Mouse (Mus musculus): ENCODE results near the gene Tmem199. TPM values are rescaled to one million over a fixed set of nuclear protein-coding genes. Genes with fewer than 3 reads are reported as not detected.

Tmem199 gene
- polyA plus RNA-seq, 1 experiment = 13.0 TPM

DNA sequence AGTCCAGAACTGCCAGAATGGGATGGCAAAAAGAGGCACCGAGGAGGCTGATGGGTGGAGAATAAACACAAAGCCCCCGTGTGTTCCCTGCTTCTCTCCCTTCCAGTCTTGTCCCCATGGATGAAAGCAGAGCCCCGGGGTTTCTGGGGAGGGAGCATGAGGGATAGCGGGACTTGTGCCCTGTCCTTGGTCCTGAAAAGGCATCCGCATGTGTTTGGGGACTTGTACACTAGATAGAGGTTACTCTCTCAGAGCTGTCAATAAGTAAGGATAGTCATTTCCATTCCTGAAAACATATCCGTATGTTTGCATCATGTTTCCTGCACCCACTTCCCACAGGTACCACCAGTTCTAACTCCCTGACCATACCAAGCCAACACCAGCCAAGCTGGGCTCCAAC lies 16.1 kb downstream of the Tmem199 start:
- WGBS = 8% methylated on average over 6 of the region's 6 CpGs
- no peak for DNase-seq (ENCODE audit: low read depth, low spot score)

GRCm38 (mm10) chr11:78490781-78491241 lies 21.2 kb downstream of the Tmem199 start:
- 8% methylated on average over 45 of the region's 48 CpGs for WGBS
- DNase-seq (ENCODE audit: low read depth, low spot score) = no peak

GRCm38 (mm10) chr11:78488168-78488567 lies 23.8 kb downstream of the Tmem199 start:
- no peak for DNase-seq (ENCODE audit: low read depth, low spot score)
- WGBS = 1% methylated on average over 8 of the region's 8 CpGs

- 43% methylated on average over 7 of the region's 7 CpGs for WGBS
- no peak for DNase-seq (ENCODE audit: low read depth, low spot score)
These were observed 28.3 kb downstream of the Tmem199 start for GRCm38 (mm10) chr11:78483639-78484038.

GRCm38 (mm10) chr11:78475289-78475688 lies 36.7 kb downstream of the Tmem199 start:
- WGBS = 70% methylated on average over 3 of the region's 3 CpGs
- no peak for DNase-seq (ENCODE audit: low read depth, low spot score)

GRCm38 (mm10) chr11:78471326-78472103 lies 40.5 kb downstream of the Tmem199 start:
- no peak for DNase-seq (ENCODE audit: low read depth, low spot score)
- 88% methylated on average over 10 of the region's 10 CpGs for WGBS

DNA sequence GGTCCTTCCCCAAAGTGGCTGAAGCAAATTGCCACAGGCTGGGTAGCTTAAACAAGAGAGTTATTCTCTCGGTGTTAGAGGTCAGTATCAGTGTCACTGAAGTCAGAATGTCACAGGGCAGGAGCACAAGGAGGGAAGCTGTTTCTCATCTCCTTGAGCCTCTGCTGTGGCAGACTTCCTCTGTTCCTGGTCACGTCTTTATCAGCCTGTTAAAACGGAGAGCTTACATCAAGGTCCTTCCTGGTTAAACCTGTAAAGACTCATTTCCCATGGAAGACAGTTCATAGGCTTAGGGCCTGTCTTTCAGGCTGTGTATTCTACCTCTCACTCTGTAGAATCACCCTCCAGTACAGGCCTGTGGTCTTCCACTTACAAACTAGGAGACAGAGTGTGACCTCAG lies 44.0 kb downstream of the Tmem199 start:
- DNase-seq (ENCODE audit: low read depth, low spot score) = no peak
- WGBS = 60% methylated on average over 3 of the region's 3 CpGs

DNA sequence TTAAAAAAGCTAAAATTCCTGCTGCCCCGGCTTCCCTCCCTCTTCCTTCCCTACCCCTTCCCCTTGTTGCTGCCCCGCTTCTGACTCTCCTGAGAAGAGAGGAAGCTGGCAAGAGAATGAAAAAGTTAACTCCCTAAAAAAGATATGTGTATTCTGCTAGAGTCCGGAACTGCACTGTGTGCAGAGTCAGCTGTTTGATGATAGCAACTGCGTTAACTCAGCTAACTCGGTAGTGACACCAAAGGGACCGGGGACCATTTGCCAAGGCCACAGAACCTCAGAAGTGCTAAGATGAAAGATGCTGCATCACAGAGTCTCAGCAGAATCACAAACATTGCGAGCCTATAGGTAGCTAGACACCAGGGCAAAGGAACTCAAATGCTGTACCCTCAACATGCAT lies 44.5 kb downstream of the Tmem199 start:
- no peak for DNase-seq (ENCODE audit: low read depth, low spot score)

GRCm38 (mm10) chr11:78466242-78466912 lies 45.6 kb downstream of the Tmem199 start:
- WGBS = 71% methylated on average over 23 of the region's 23 CpGs
- DNase-seq (ENCODE audit: low read depth, low spot score) = no peak

More for the DNA sequence above, 44.5 kb downstream of the Tmem199 start:
- 87% methylated on average over 7 of the region's 7 CpGs for WGBS

GRCm38 (mm10) chr11:78465568-78466180 lies 46.3 kb downstream of the Tmem199 start, which contains the start of gene Slc46a1:
Gene Slc46a1 (plus strand): TSS chr11:78465697.
- DNase-seq (ENCODE audit: low read depth, low spot score) = peak; percentile 67
- WGBS = under 1% methylated on average over 41 of the region's 41 CpGs

- DNase-seq (ENCODE audit: low read depth, low spot score) = no peak
- 26% methylated on average over 9 of the region's 9 CpGs for WGBS
These were observed 46.9 kb downstream of the Tmem199 start for GRCm38 (mm10) chr11:78465116-78465515.

- WGBS = 27% methylated on average over 13 of the region's 13 CpGs
- DNase-seq (ENCODE audit: low read depth, low spot score) = no peak
These were observed 48.5 kb downstream of the Tmem199 start for GRCm38 (mm10) chr11:78463286-78464036.

DNA sequence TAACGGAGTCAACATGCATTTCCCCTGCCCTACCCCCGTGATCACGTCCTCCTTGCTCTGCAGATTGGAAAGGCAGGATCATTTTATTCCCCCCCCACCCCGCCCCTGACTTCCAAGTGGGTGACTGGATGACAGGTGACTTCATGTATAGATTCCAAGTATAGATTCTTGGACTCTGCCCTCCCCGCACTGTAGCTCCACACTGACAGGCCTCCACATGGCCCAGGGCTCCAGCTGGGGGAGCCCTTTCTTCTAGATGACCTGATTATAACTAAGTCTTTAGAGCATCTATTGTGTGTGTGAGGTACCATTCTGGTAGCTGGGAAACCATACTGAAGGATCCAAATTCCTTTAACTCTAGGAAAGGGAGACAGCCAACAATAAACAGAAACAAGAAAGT lies 49.3 kb downstream of the Tmem199 start:
- DNase-seq (ENCODE audit: low read depth, low spot score) = no peak

GRCm38 (mm10) chr11:78461894-78462293 lies 50.1 kb downstream of the Tmem199 start:
- DNase-seq (ENCODE audit: low read depth, low spot score) = no peak
- 81% methylated on average over 1 of the region's 1 CpGs for WGBS

More for the DNA sequence above, 49.3 kb downstream of the Tmem199 start:
- 40% methylated on average over 5 of the region's 5 CpGs for WGBS

DNA sequence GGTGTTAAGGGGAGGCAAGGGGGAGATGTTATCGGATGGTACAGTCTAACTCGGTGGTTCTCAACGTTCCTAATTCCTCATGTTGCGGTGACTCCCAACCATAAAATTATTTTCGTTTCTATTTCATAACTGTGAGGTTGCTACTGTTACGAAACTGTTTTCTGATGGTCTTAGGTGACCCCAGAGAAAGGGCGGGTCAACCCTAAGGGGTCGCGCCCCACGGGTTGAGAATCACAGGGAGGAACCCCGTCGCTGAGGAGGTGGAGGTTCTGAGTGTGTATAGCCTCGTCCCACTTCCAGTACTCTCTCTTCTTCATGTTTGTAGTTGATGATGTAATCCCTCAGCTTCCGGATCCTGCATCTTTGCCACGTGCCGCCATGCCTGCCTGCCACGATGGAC lies 53.2 kb downstream of the Tmem199 start:
- 72% methylated on average over 17 of the region's 17 CpGs for WGBS
- no peak for DNase-seq (ENCODE audit: low read depth, low spot score)

Other genes starting within 250 kb of the Tmem199 start
- gene BC030499, start 221.3 kb downstream of the Tmem199 start, polyA plus RNA-seq (2012; rRNA removed) = 0.22 and 0.32 TPM in 2 replicates
- gene Spag5, start 210.6 kb downstream of the Tmem199 start, polyA plus RNA-seq (2012; rRNA removed) = 11.2 and 15.8 TPM in 2 replicates
- gene Aldoc, start 189.2 kb downstream of the Tmem199 start, polyA plus RNA-seq (2012; rRNA removed) = 7.0 and 7.4 TPM in 2 replicates
- 64.4 and 82.0 TPM in 2 replicates for gene Pigs, start 183.8 kb downstream of the Tmem199 start, polyA plus RNA-seq (2012; rRNA removed)
- 27.1 and 31.2 TPM in 2 replicates for gene Unc119, start 168.7 kb downstream of the Tmem199 start, polyA plus RNA-seq (2012; rRNA removed)
- gene Foxn1, start 125.6 kb downstream of the Tmem199 start, polyA plus RNA-seq (2012; rRNA removed) = not detected in 2 replicates
- 171 and 272 TPM in 2 replicates for gene Slc13a2, start 90.0 kb downstream of the Tmem199 start, polyA plus RNA-seq (2012; rRNA removed)
- 26.6 and 27.5 TPM in 2 replicates for gene Slc46a1, start 46.5 kb downstream of the Tmem199 start, polyA plus RNA-seq (2012; rRNA removed)
- 0.46 and 0.53 TPM in 2 replicates for gene Sarm1, start 14.4 kb downstream of the Tmem199 start, polyA plus RNA-seq (2012; rRNA removed)
- gene Vtn, start 13.1 kb downstream of the Tmem199 start, polyA plus RNA-seq (2012; rRNA removed) = 3.2 and 3.4 TPM in 2 replicates
- not detected in 2 replicates for gene Sebox, start 8.7 kb downstream of the Tmem199 start, polyA plus RNA-seq (2012; rRNA removed)
- 41.2 and 43.9 TPM in 2 replicates for gene Poldip2, start within 50 bp of the Tmem199 start, polyA plus RNA-seq (2012; rRNA removed)
- gene Tnfaip1, start 24.2 kb upstream of the Tmem199 start, polyA plus RNA-seq (2012; rRNA removed) = 54.0 and 80.5 TPM in 2 replicates
- 91.9 and 98.7 TPM in 2 replicates for gene Ift20, start 24.2 kb upstream of the Tmem199 start, polyA plus RNA-seq (2012; rRNA removed)
- 71.8 and 74.3 TPM in 2 replicates for gene Tmem97, start 38.6 kb upstream of the Tmem199 start, polyA plus RNA-seq (2012; rRNA removed)
- gene Nlk, start 185.2 kb upstream of the Tmem199 start, polyA plus RNA-seq (2012; rRNA removed) = 4.3 and 8.2 TPM in 2 replicates
- 41.2 and 46.3 TPM in 2 replicates for gene Ccnq, start 239.6 kb upstream of the Tmem199 start, polyA plus RNA-seq (2012; rRNA removed)

All from large intestine, adult 2 months (tissue).